Comparison of ENCODE assay signal across 9 mouse cellular contexts in the genomic region with DNA sequence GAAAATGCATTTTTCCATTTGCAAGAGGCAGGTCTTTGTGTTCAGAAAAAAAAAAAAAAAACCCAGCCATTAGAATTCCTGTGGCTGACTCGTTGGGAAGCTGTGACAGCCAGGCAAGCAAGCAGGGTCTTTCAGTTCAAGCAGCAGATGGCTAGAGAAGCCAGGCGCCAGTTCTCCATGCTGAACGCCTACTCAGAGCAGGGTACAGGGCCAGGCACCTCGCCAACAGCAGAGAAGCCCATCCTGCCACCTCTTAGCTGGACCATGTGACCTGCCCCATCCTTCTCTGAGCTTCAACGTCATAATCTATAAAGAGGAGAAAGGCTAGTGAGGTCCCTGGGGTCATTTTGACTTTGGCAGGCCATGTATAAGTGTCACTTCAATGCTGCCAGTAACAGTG.
DNase-seq lines count a peak whose midpoint lies in the region; ATAC-seq lines count a peak whose summit lies in the region.
"Had no signal": no experiment of that assay in that cellular context is flagged by ENCODE, and none has a peak within 500 bp of the region (broad histone marks: within the 10 kb centered on the region; RNA-seq: fewer than 3 reads in every experiment).

No protein-coding gene starts in this region.

- H3K4me2 ChIP-seq in forebrain, embryonic 12.5 days, result no peak overlapping the region
- no peak overlapping the region for H3K4me2 ChIP-seq in embryonic facial prominence, embryonic 15.5 days (replicated peaks)
- no peak overlapping the region for H3K4me2 ChIP-seq in kidney, embryonic 14.5 days (replicated peaks; ENCODE audit: low read depth, low read length)
- H3K4me2 ChIP-seq: limb, embryonic 13.5 days had no signal

- intact Hi-C loops in left cerebral cortex, postnatal 25 days (cut with DNase I), result no loop called here
- intact Hi-C loops in heart, postnatal 36 days (cut with DNase I), result loop anchor here (10.0 kb wide), 1 partner anchor 255 kb away; a partner anchor contains a TSS

- H3K27me3 ChIP-seq in forebrain, embryonic 12.5 days, result no peaks in the 10 kb centered on the region
- no peaks in the 10 kb centered on the region for H3K27me3 ChIP-seq in forebrain, embryonic 10.5 days (ENCODE audit: poor library complexity, severe bottlenecking)
- H3K27me3 ChIP-seq in embryonic facial prominence, embryonic 15.5 days, result no peaks in the 10 kb centered on the region
- H3K27me3 ChIP-seq in kidney, embryonic 14.5 days (ENCODE audit: control insufficient read depth, insufficient read depth, low read length), result no peaks in the 10 kb centered on the region
- H3K27me3 ChIP-seq: limb, embryonic 13.5 days had no signal

- H3K9ac ChIP-seq in forebrain, embryonic 12.5 days, result no peak overlapping the region
- H3K9ac ChIP-seq in embryonic facial prominence, embryonic 15.5 days, result no peak overlapping the region
- H3K9ac ChIP-seq in kidney, embryonic 14.5 days (ENCODE audit: low read depth, low read length), result no peak overlapping the region
- H3K9ac ChIP-seq: limb, embryonic 13.5 days had no signal

- peaks cover 23% of the 10 kb centered on the region for H3K4me1 ChIP-seq in forebrain, embryonic 12.5 days
- peaks cover 15% of the 10 kb centered on the region for H3K4me1 ChIP-seq in forebrain, embryonic 10.5 days
- peaks cover 26% of the 10 kb centered on the region for H3K4me1 ChIP-seq in embryonic facial prominence, embryonic 15.5 days
- 0 out of 2 replicates have a peak, but pooled peaks cover 4% of the 10 kb centered on the region for H3K4me1 ChIP-seq in kidney, embryonic 14.5 days (ENCODE audit: control insufficient read depth, insufficient read depth, low read length)

- no peak overlapping the region for H3K4me3 ChIP-seq in forebrain, embryonic 12.5 days (replicated peaks)
- H3K4me3 ChIP-seq in forebrain, embryonic 10.5 days, result no peak overlapping the region
- H3K4me3 ChIP-seq in embryonic facial prominence, embryonic 15.5 days (replicated peaks), result no peak overlapping the region
- H3K4me3 ChIP-seq in kidney, embryonic 14.5 days (ENCODE audit: low read length), result no peak overlapping the region
- H3K4me3 ChIP-seq: limb, embryonic 13.5 days had no signal

- 37% methylated on average over 5 of the region's 5 CpGs for WGBS in forebrain, embryonic 12.5 days
- WGBS in forebrain, embryonic 10.5 days, result 65% methylated on average over 5 of the region's 5 CpGs
- WGBS in embryonic facial prominence, embryonic 15.5 days, result 25% methylated on average over 5 of the region's 5 CpGs
- 51% methylated on average over 5 of the region's 5 CpGs for WGBS in kidney, embryonic 14.5 days

- H3K36me3 ChIP-seq in forebrain, embryonic 12.5 days (replicated peaks), result peaks cover 7% of the 10 kb centered on the region; the same call in 1 of the 2 replicates
- H3K36me3 ChIP-seq in forebrain, embryonic 10.5 days (replicated peaks), result peaks cover 13% of the 10 kb centered on the region
- H3K36me3 ChIP-seq in embryonic facial prominence, embryonic 15.5 days, result no peaks in the 10 kb centered on the region
- no peaks in the 10 kb centered on the region for H3K36me3 ChIP-seq in kidney, embryonic 14.5 days (ENCODE audit: control insufficient read depth, insufficient read depth, low read length)
- H3K36me3 ChIP-seq: limb, embryonic 13.5 days had no signal

- ATAC-seq in forebrain, embryonic 12.5 days (ENCODE audit: low FRiP score), result peak; percentile 72; the same call in 1 of the 2 replicates
- ATAC-seq in embryonic facial prominence, embryonic 15.5 days (ENCODE audit: insufficient number of reproducible peaks, low FRiP score, low TSS enrichment, low read depth), result no peak
- no peak for ATAC-seq in kidney, embryonic 14.5 days (ENCODE audit: low FRiP score, low TSS enrichment)

- no peaks in the 10 kb centered on the region for H3K9me3 ChIP-seq in forebrain, embryonic 12.5 days
- H3K9me3 ChIP-seq in forebrain, embryonic 10.5 days, result no peaks in the 10 kb centered on the region
- no peaks in the 10 kb centered on the region for H3K9me3 ChIP-seq in embryonic facial prominence, embryonic 15.5 days (replicated peaks)
- no peaks in the 10 kb centered on the region for H3K9me3 ChIP-seq in kidney, embryonic 14.5 days (ENCODE audit: control insufficient read depth, low read length)
- H3K9me3 ChIP-seq: limb, embryonic 13.5 days had no signal

- DNase-seq in forebrain, embryonic 10.5 days (ENCODE audit: extremely low spot score, low spot score), result no peak
- DNase-seq in 3134 (ENCODE audit: extremely low read depth, insufficient read length, low spot score), result peak; percentile 21
- DNase-seq in left cerebral cortex, postnatal 25 days (ENCODE audit: low spot score in 2 of 2), result peak; percentile 39 to 71
- DNase-seq in ovary, postnatal 14 days (ENCODE audit: low spot score), result no peak
- no peak for DNase-seq in heart, postnatal 36 days

- peak overlapping the region; percentile 57 for H3K27ac ChIP-seq in forebrain, embryonic 12.5 days
- H3K27ac ChIP-seq in forebrain, embryonic 10.5 days, result no peak overlapping the region
- peak overlapping the region; percentile 48 for H3K27ac ChIP-seq in embryonic facial prominence, embryonic 15.5 days (replicated peaks)
- H3K27ac ChIP-seq in kidney, embryonic 14.5 days (ENCODE audit: low read depth, low read length), result no peak overlapping the region
- H3K27ac ChIP-seq: limb, embryonic 13.5 days had no signal

Comparison
In these comparisons a context has a peak if more than half of its experiments do, and no peak if none do; other contexts are left out.
1. H3K27ac ChIP-seq: peak in forebrain, embryonic 12.5 days (single experiment) and embryonic facial prominence, embryonic 15.5 days (single experiment); none in forebrain, embryonic 10.5 days (single experiment) and kidney, embryonic 14.5 days (single experiment).
2. DNase-seq: peak in 3134 (single experiment) and left cerebral cortex, postnatal 25 days (2 of 2); none in forebrain, embryonic 10.5 days (single experiment), ovary, postnatal 14 days (single experiment) and heart, postnatal 36 days (0 of 2).